Mouse (Mus musculus) hindbrain, embryonic 10.5 days (tissue): Measurements from ENCODE around the gene Idi1. TPM values are rescaled to one million over a fixed set of nuclear protein-coding genes. Genes with fewer than 3 reads are reported as not detected.
"Not testable (repeated sequence)": the region's sequence is repeated elsewhere in the genome, so short reads cannot be mapped to it uniquely, and the experiment has no call there.

ENCODE experiments used
- DNase-seq: peaks from one replicate; pipeline ENCODE4 v3.0.0-alpha.2; 2017; ENCODE audit warnings: low spot score
- H3K27ac ChIP-seq: fragments of 300-500 bp; sonication (generic); 2 replicates; pipeline ENCODE4 v1.5.1; 2016; ENCODE audit warnings: mild to moderate bottlenecking, moderate library complexity
- H3K27me3 ChIP-seq: fragments of 300-500 bp; sonication (generic); 2 replicates; pipeline ENCODE4 v1.6.1; 2016; ENCODE audit warnings: mild to moderate bottlenecking; ENCODE audit not compliant: poor library complexity, insufficient read depth, severe bottlenecking
- H3K36me3 ChIP-seq: fragments of 300-500 bp; sonication (generic); 2 replicates; pipeline ENCODE4 v1.6.1; 2016; ENCODE audit warnings: mild to moderate bottlenecking, moderate library complexity
- H3K4me1 ChIP-seq: fragments of 300-500 bp; sonication (generic); replicated peaks from 2 replicates; pipeline ENCODE4 v1.6.1; 2016; ENCODE audit warnings: mild to moderate bottlenecking
- H3K4me3 ChIP-seq: fragments of 300-500 bp; sonication (generic); 2 replicates; pipeline ENCODE4 v1.5.1; 2016; ENCODE audit warnings: mild to moderate bottlenecking, moderate library complexity
- H3K9me3 ChIP-seq: fragments of 300-500 bp; sonication (generic); 2 replicates; pipeline ENCODE4 v1.6.1; 2016; ENCODE audit warnings: mild to moderate bottlenecking, moderate library complexity
- WGBS: fragments of 180-500 bp; shearing (Covaris S2); methylation state at CpG from one replicate; pipeline ENCODE4 v1.1.7; 2016; 5-methylcytosine and 5-hydroxymethylcytosine counted together
- polyA plus RNA-seq: library from polyadenylated mRNA; unstranded; fragments of >200 nt; fragmentation: Nextera tagmentation; extraction: Ambion mirVana; gene quantifications from 2 replicates; pipeline ENCODE4 v1.2.1, GENCODE M21; 2016

Idi1 gene
- polyA plus RNA-seq, 1 experiment from 2014 or later: 122 TPM

GRCm38 (mm10) chr13:8864990-8865389, 20.3 kb upstream of the Idi1 start:
- Histone ChIP-seq H3K27me3 (no peaks in the 10 kb centered on the region), H3K4me1 (peaks cover 11% of the 10 kb centered on the region), H3K36me3 (peaks cover 36% of the 10 kb centered on the region), H3K4me3 (no peak overlapping the region), H3K9me3 (no peaks in the 10 kb centered on the region), H3K27ac (no peak overlapping the region)
- no peak for DNase-seq
- WGBS: 89% methylated on average over 3 of the region's 3 CpGs

GRCm38 (mm10) chr13:8866612-8867011, 18.7 kb upstream of the Idi1 start:
- 93% methylated on average over 7 of the region's 7 CpGs for WGBS
- Histone ChIP-seq H3K4me3 (no peak overlapping the region), H3K4me1 (peaks cover 15% of the 10 kb centered on the region), H3K27ac (no peak overlapping the region), H3K36me3 (peaks cover 21% of the 10 kb centered on the region), H3K27me3 (no peaks in the 10 kb centered on the region), H3K9me3 (no peaks in the 10 kb centered on the region)
- DNase-seq: no peak

- DNase-seq: no peak
- WGBS: 82% methylated on average over 5 of the region's 5 CpGs
These were observed 15.6 kb upstream of the Idi1 start for GRCm38 (mm10) chr13:8869578-8870157.

GRCm38 (mm10) chr13:8870160-8870509, 15.2 kb upstream of the Idi1 start:
- no peaks in the 10 kb centered on the region for H3K9me3 ChIP-seq
- 8% methylated on average over 9 of the region's 9 CpGs for WGBS
- no peak for DNase-seq
- peak overlapping the region; percentile 91 for H3K27ac ChIP-seq
- peaks cover 11% of the 10 kb centered on the region for H3K36me3 ChIP-seq
- H3K4me3 ChIP-seq: peak overlapping the region; percentile 93
- H3K4me1 ChIP-seq: peaks cover 20% of the 10 kb centered on the region
- H3K27me3 ChIP-seq: no peaks in the 10 kb centered on the region

More at GRCm38 (mm10) chr13:8869578-8870157, 15.6 kb upstream of the Idi1 start:
- H3K9me3 ChIP-seq: no peaks in the 10 kb centered on the region
- H3K27ac ChIP-seq: peak overlapping the region; percentile 91
- H3K4me3 ChIP-seq: peak overlapping the region; percentile 93
- no peaks in the 10 kb centered on the region for H3K27me3 ChIP-seq
- peaks cover 15% of the 10 kb centered on the region for H3K36me3 ChIP-seq
- peaks cover 20% of the 10 kb centered on the region for H3K4me1 ChIP-seq

GRCm38 (mm10) chr13:8870510-8871313, 14.6 kb upstream of the Idi1 start:
- no peaks in the 10 kb centered on the region for H3K27me3 ChIP-seq
- peaks cover 11% of the 10 kb centered on the region for H3K36me3 ChIP-seq
- no peaks in the 10 kb centered on the region for H3K9me3 ChIP-seq
- WGBS: under 1% methylated on average over 57 of the region's 57 CpGs
- peak; percentile 90 for DNase-seq
- H3K27ac ChIP-seq: peak overlapping the region; percentile 91
- peak overlapping the region; percentile 93 for H3K4me3 ChIP-seq
- peaks cover 20% of the 10 kb centered on the region for H3K4me1 ChIP-seq

GRCm38 (mm10) chr13:8871314-8871962, 13.9 kb upstream of the Idi1 start, which contains the start of gene Wdr37:
TSS of gene Wdr37 (minus strand) at chr13:8871909.
- H3K36me3 ChIP-seq: peaks cover 10% of the 10 kb centered on the region
- 2% methylated on average over 18 of the region's 18 CpGs for WGBS
- peak within 1 kb of the TSS; percentile 93 for H3K4me3 ChIP-seq
- no peak for DNase-seq
- no peaks in the 10 kb centered on the region for H3K27me3 ChIP-seq
- no peaks in the 10 kb centered on the region for H3K9me3 ChIP-seq
- H3K27ac ChIP-seq: peak within 1 kb of the TSS; percentile 91
- H3K4me1 ChIP-seq: peaks cover 20% of the 10 kb centered on the region

- WGBS: 96% methylated on average over 1 of the region's 1 CpGs
- no peaks in the 10 kb centered on the region for H3K36me3 ChIP-seq
- H3K27ac ChIP-seq: no peak overlapping the region
- H3K9me3 ChIP-seq: no peaks in the 10 kb centered on the region
- H3K4me1 ChIP-seq: peaks cover 18% of the 10 kb centered on the region
- H3K4me3 ChIP-seq: no peak overlapping the region
- no peak for DNase-seq
- H3K27me3 ChIP-seq: no peaks in the 10 kb centered on the region
These were observed 11.5 kb upstream of the Idi1 start for GRCm38 (mm10) chr13:8873776-8874175.

GRCm38 (mm10) chr13:8881611-8882010, 3.7 kb upstream of the Idi1 start:
- Histone ChIP-seq H3K36me3 (no peaks in the 10 kb centered on the region), H3K9me3 (no peaks in the 10 kb centered on the region), H3K4me3 (no peak overlapping the region), H3K4me1 (peaks cover 10% of the 10 kb centered on the region; the same call in 1 of the 2 replicates), H3K27ac (no peak overlapping the region), H3K27me3 (no peaks in the 10 kb centered on the region)
- WGBS: 73% methylated on average over 3 of the region's 3 CpGs
- no peak for DNase-seq

- 79% methylated on average over 5 of the region's 5 CpGs for WGBS
- H3K4me3 ChIP-seq: not testable (repeated sequence)
These were observed 1.4 kb upstream of the Idi1 start for GRCm38 (mm10) chr13:8883870-8884269.

GRCm38 (mm10) chr13:8886185-8886560, 872 bp downstream of the Idi1 start:
- 5% methylated on average over 9 of the region's 9 CpGs for WGBS
- Histone ChIP-seq H3K27ac (peak overlapping the region; percentile 99), H3K36me3 (peaks cover 30% of the 10 kb centered on the region), H3K27me3 (no peaks in the 10 kb centered on the region), H3K4me1 (peaks cover 19% of the 10 kb centered on the region), H3K9me3 (no peaks in the 10 kb centered on the region), H3K4me3 (peak overlapping the region; percentile 82)
- DNase-seq: no peak

More at GRCm38 (mm10) chr13:8883870-8884269, 1.4 kb upstream of the Idi1 start:
- Histone ChIP-seq H3K36me3 (peaks cover 17% of the 10 kb centered on the region), H3K4me1 (peaks cover 19% of the 10 kb centered on the region)
- DNase-seq, H3K9me3 ChIP-seq, H3K27me3 ChIP-seq, H3K27ac ChIP-seq: not testable (repeated sequence)

- 98% methylated on average over 1 of the region's 1 CpGs for WGBS
- peaks cover 43% of the 10 kb centered on the region for H3K36me3 ChIP-seq
- no peak for DNase-seq
- no peak overlapping the region for H3K4me3 ChIP-seq
- no peaks in the 10 kb centered on the region for H3K27me3 ChIP-seq
- no peaks in the 10 kb centered on the region for H3K9me3 ChIP-seq
- H3K27ac ChIP-seq: no peak overlapping the region
- peaks cover 19% of the 10 kb centered on the region for H3K4me1 ChIP-seq
These were observed 3.3 kb downstream of the Idi1 start for GRCm38 (mm10) chr13:8888603-8889002.

- not testable (repeated sequence) for H3K27me3 ChIP-seq, DNase-seq
- WGBS: 91% methylated on average over 2 of the region's 2 CpGs
These were observed 20.7 kb downstream of the Idi1 start for GRCm38 (mm10) chr13:8905986-8906385.

GRCm38 (mm10) chr13:8913890-8914289, 28.6 kb downstream of the Idi1 start:
- H3K27me3 ChIP-seq, H3K27ac ChIP-seq, H3K9me3 ChIP-seq, H3K4me1 ChIP-seq, H3K4me3 ChIP-seq, H3K36me3 ChIP-seq, DNase-seq: not testable (repeated sequence)
- WGBS: 93% methylated on average over 8 of the region's 8 CpGs

More at GRCm38 (mm10) chr13:8905986-8906385, 20.7 kb downstream of the Idi1 start:
- H3K9me3 ChIP-seq: peaks cover 28% of the 10 kb centered on the region
- not testable (repeated sequence) for H3K4me3 ChIP-seq, H3K27ac ChIP-seq, H3K36me3 ChIP-seq, H3K4me1 ChIP-seq
